Mouse (Mus musculus): ENCODE measurements around the gene Nudt7. TPM values are rescaled to one million over a fixed set of nuclear protein-coding genes. Genes with fewer than 3 reads are reported as not detected.

Nudt7 gene
- polyA plus RNA-seq, 1 experiment from 2014 or later, result 22.0 TPM

DNA sequence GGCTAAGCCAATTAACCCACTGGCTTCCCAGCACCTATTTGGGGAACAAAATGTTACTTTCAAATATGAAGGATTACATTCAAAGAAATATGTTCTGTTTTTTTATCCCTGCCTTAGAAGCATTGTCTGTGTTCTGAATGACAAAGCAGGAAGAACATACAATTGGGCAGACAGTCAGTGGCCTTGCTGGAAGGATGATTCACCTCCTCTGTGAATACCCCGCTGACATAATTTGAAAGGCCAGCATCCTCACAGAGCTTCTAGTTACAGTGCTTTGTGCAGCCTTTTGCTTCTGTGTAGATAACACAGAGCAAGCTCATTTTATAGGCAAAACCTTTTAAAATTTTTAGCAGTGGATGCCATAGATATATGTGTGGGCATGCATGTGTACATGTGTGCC is 11.6 kb upstream of the Nudt7 start:
- H3K9me3 ChIP-seq (ENCODE audit: low read length), result no peaks in the 10 kb centered on the region
- WGBS, result 74% methylated on average over 1 of the region's 1 CpGs
- H3K36me3 ChIP-seq (ENCODE audit: insufficient read depth, low read length), result no peaks in the 10 kb centered on the region
- no peaks in the 10 kb centered on the region for H3K4me1 ChIP-seq (ENCODE audit: insufficient read depth, low read depth, low read length)
- H3K4me2 ChIP-seq (replicated peaks; ENCODE audit: low read depth, low read length), result no peak overlapping the region
- no peaks in the 10 kb centered on the region for H3K27me3 ChIP-seq (replicated peaks; ENCODE audit: insufficient read depth, low read length)
- no peak overlapping the region for H3K4me3 ChIP-seq (ENCODE audit: low read depth, low read length)
- H3K9ac ChIP-seq (replicated peaks; ENCODE audit: low read depth), result no peak overlapping the region
- no peak for TF ChIP-seq CTCF (IDR thresholded peaks at IDR 0.05)
- TF ChIP-seq EP300 (IDR thresholded peaks at IDR 0.05), result no peak
- DNase-seq (ENCODE audit: low spot score) (no peak), ATAC-seq (no peak)
- H3K27ac ChIP-seq (ENCODE audit: low read length), result no peak overlapping the region

- Histone ChIP-seq H3K27me3 (replicated peaks; ENCODE audit: insufficient read depth, low read length) (no peaks in the 10 kb centered on the region), H3K9ac (replicated peaks; ENCODE audit: low read depth) (no peak overlapping the region), H3K4me1 (ENCODE audit: insufficient read depth, low read depth, low read length) (no peaks in the 10 kb centered on the region), H3K4me3 (ENCODE audit: low read depth, low read length) (no peak overlapping the region), H3K9me3 (ENCODE audit: low read length) (no peaks in the 10 kb centered on the region), H3K27ac (ENCODE audit: low read length) (no peak overlapping the region), H3K36me3 (ENCODE audit: insufficient read depth, low read length) (no peaks in the 10 kb centered on the region), H3K4me2 (replicated peaks; ENCODE audit: low read depth, low read length) (no peak overlapping the region)
- TF ChIP-seq EP300 (IDR thresholded peaks at IDR 0.05), result no peak
- no peak for TF ChIP-seq CTCF (IDR thresholded peaks at IDR 0.05)
- DNase-seq (ENCODE audit: low spot score), result no peak
- 50% methylated on average over 3 of the region's 3 CpGs for WGBS
- ATAC-seq, result no peak
Measured at GRCm38 (mm10) chr8:114123611-114124010, 9.7 kb upstream of the Nudt7 start.

DNA sequence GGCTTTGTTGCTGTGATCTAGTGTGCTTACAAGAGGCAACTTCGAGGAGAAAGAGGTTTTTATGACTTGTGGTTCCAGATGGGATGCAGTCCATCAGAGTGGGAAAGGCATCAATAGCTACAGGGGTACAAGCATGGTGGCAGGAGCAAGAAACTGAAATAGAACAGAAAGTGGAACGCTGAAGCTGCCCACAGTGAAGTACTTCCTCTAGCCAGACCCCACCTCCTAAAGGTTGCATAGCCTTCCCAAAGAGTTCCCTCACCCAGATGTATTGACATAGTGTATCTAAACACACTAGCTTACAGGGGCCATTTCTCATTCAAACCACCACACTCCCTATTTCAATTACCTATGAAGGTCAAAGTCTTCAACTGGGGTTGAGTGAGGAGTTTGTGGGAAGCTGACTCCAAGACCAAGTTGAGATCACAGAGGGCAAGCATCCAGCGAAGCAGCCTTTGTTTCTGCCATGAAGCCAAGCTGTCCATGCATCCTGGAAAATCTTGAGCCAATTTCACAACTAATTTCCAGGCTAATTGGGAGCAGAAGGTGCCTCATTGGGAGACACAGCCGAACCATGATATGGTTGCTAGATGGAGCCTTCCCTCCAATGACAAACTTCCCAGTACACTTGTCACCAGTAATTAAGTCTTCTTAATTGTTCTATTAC is 9.1 kb upstream of the Nudt7 start:
- Histone ChIP-seq H3K4me1 (ENCODE audit: insufficient read depth, low read depth, low read length) (no peaks in the 10 kb centered on the region), H3K36me3 (ENCODE audit: insufficient read depth, low read length) (no peaks in the 10 kb centered on the region), H3K9me3 (ENCODE audit: low read length) (no peaks in the 10 kb centered on the region), H3K27ac (ENCODE audit: low read length) (no peak overlapping the region), H3K4me3 (ENCODE audit: low read depth, low read length) (no peak overlapping the region), H3K9ac (replicated peaks; ENCODE audit: low read depth) (no peak overlapping the region), H3K4me2 (replicated peaks; ENCODE audit: low read depth, low read length) (no peak overlapping the region), H3K27me3 (replicated peaks; ENCODE audit: insufficient read depth, low read length) (no peaks in the 10 kb centered on the region)
- ATAC-seq, result no peak
- 73% methylated on average over 4 of the region's 4 CpGs for WGBS
- TF ChIP-seq EP300 (IDR thresholded peaks at IDR 0.05) (no peak), CTCF (IDR thresholded peaks at IDR 0.05) (no peak)
- DNase-seq (ENCODE audit: low spot score), result no peak

- TF ChIP-seq CTCF (IDR thresholded peaks at IDR 0.05) (no peak), EP300 (IDR thresholded peaks at IDR 0.05) (no peak)
- Histone ChIP-seq H3K9me3 (ENCODE audit: low read length) (no peaks in the 10 kb centered on the region), H3K9ac (replicated peaks; ENCODE audit: low read depth) (no peak overlapping the region), H3K4me3 (ENCODE audit: low read depth, low read length) (no peak overlapping the region), H3K4me2 (replicated peaks; ENCODE audit: low read depth, low read length) (no peak overlapping the region), H3K27ac (ENCODE audit: low read length) (no peak overlapping the region), H3K27me3 (replicated peaks; ENCODE audit: insufficient read depth, low read length) (no peaks in the 10 kb centered on the region), H3K36me3 (ENCODE audit: insufficient read depth, low read length) (no peaks in the 10 kb centered on the region), H3K4me1 (ENCODE audit: insufficient read depth, low read depth, low read length) (no peaks in the 10 kb centered on the region)
- WGBS, result 67% methylated on average over 7 of the region's 7 CpGs
- ATAC-seq (no peak), DNase-seq (ENCODE audit: low spot score) (no peak)
Measured at GRCm38 (mm10) chr8:114130838-114131237, 2.5 kb upstream of the Nudt7 start.

DNA sequence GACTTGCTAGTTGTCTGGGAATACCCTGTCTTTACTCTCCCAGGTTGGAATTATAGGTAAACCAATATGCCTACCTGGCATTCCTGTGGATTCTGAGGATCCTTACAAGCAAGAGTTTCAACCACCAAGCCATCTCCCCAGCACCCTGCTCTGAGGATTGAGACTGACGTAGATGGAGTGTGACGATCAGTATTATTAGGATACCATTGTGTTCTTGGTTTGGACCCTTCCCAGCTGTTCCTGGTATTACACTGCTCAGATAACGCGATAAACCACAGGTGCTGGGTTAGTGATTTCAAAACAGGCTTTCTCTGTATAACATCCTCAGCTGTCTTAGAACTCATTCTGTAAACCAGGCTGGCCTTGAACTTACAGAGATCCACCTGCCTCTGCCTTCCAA is 1.9 kb upstream of the Nudt7 start:
- ATAC-seq (no peak), DNase-seq (ENCODE audit: low spot score) (no peak)
- no peaks in the 10 kb centered on the region for H3K9me3 ChIP-seq (ENCODE audit: low read length)
- 85% methylated on average over 4 of the region's 4 CpGs for WGBS
- H3K36me3 ChIP-seq (ENCODE audit: insufficient read depth, low read length), result no peaks in the 10 kb centered on the region
- H3K27me3 ChIP-seq (replicated peaks; ENCODE audit: insufficient read depth, low read length), result no peaks in the 10 kb centered on the region
- H3K4me3 ChIP-seq (ENCODE audit: low read depth, low read length), result no peak overlapping the region
- no peak for TF ChIP-seq CTCF (IDR thresholded peaks at IDR 0.05)
- no peak for TF ChIP-seq EP300 (IDR thresholded peaks at IDR 0.05)
- no peak overlapping the region for H3K27ac ChIP-seq (ENCODE audit: low read length)
- no peaks in the 10 kb centered on the region for H3K4me1 ChIP-seq (ENCODE audit: insufficient read depth, low read depth, low read length)
- H3K4me2 ChIP-seq (replicated peaks; ENCODE audit: low read depth, low read length), result no peak overlapping the region
- no peak overlapping the region for H3K9ac ChIP-seq (replicated peaks; ENCODE audit: low read depth)

DNA sequence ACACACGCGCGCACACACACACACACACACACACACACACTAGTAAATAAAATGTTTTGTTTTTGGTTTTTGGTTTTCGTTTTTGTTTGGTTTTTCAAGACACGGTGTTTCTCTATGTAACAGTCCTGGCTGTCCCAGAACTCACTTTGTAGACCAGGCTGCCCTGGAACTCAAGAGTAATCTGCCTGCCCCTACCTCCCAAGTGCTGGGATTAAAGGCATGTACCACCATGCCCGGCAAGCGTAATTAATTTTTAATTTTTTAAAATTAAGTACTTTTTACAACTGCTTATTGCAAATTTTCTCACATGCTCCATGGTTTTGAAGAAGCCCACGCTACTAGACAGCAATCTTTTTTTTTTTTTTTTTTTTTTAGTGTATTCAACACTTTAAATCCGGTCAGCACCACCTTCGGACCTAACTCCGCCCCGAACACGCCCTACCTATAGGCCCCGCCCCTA is 277 bp upstream of the Nudt7 start:
- 25% methylated on average over 14 of the region's 14 CpGs for WGBS
- Histone ChIP-seq H3K4me3 (ENCODE audit: low read depth, low read length) (peak overlapping the region; percentile 59; the same call in 1 of the 2 replicates), H3K4me2 (replicated peaks; ENCODE audit: low read depth, low read length) (peak overlapping the region; percentile 67), H3K9me3 (ENCODE audit: low read length) (no peaks in the 10 kb centered on the region), H3K9ac (replicated peaks; ENCODE audit: low read depth) (no peak overlapping the region), H3K27me3 (replicated peaks; ENCODE audit: insufficient read depth, low read length) (no peaks in the 10 kb centered on the region), H3K4me1 (ENCODE audit: insufficient read depth, low read depth, low read length) (no peaks in the 10 kb centered on the region), H3K27ac (ENCODE audit: low read length) (no peak overlapping the region), H3K36me3 (ENCODE audit: insufficient read depth, low read length) (no peaks in the 10 kb centered on the region)
- no peak for TF ChIP-seq CTCF (IDR thresholded peaks at IDR 0.05)
- no peak for TF ChIP-seq EP300 (IDR thresholded peaks at IDR 0.05)
- DNase-seq (ENCODE audit: low spot score), result no peak
- no peak for ATAC-seq

Measured in lung, postnatal 0 days (tissue).